Comparison of ENCODE assay signal across 24 mouse cellular contexts in genomic region chr9:51657796-51658195, GRCm38 (mm10).
DNase-seq lines count a peak whose midpoint lies in the region; ATAC-seq and TF ChIP-seq lines count a peak whose summit lies in the region.
"Had no signal": no experiment of that assay in that cellular context is flagged by ENCODE, and none has a peak within 500 bp of the region (broad histone marks: within the 10 kb centered on the region; RNA-seq: fewer than 3 reads in every experiment).

No protein-coding gene starts in this region.

- H3K4me1 ChIP-seq in heart, embryonic 10.5 days, result no peaks in the 10 kb centered on the region
- no peaks in the 10 kb centered on the region; the same call in 1 of the 2 replicates for H3K4me1 ChIP-seq in embryonic fibroblast, embryonic 13.5 days (ENCODE audit: control insufficient read depth, insufficient read depth, low read length)
- H3K4me1 ChIP-seq in intestine, embryonic 16.5 days (ENCODE audit: control insufficient read depth, insufficient read depth, low read length), result no peaks in the 10 kb centered on the region
- H3K4me1 ChIP-seq: embryonic facial prominence, embryonic 13.5 days; forebrain, embryonic 10.5 days; heart, embryonic 15.5 days had no signal

- H3K36me3 ChIP-seq in heart, embryonic 10.5 days, result no peaks in the 10 kb centered on the region
- no peaks in the 10 kb centered on the region for H3K36me3 ChIP-seq in intestine, embryonic 16.5 days (ENCODE audit: control insufficient read depth, insufficient read depth, low read length)
- H3K36me3 ChIP-seq: embryonic facial prominence, embryonic 13.5 days; forebrain, embryonic 10.5 days; heart, embryonic 15.5 days; hindbrain, embryonic 13.5 days; kidney, embryonic 15.5 days had no signal

- H3K9me3 ChIP-seq in heart, embryonic 10.5 days, result no peaks in the 10 kb centered on the region
- no peaks in the 10 kb centered on the region for H3K9me3 ChIP-seq in intestine, embryonic 16.5 days (ENCODE audit: control insufficient read depth, low read length)
- H3K9me3 ChIP-seq: forebrain, embryonic 10.5 days; heart, embryonic 15.5 days; hindbrain, embryonic 13.5 days; kidney, embryonic 15.5 days had no signal

- H3K4me3 ChIP-seq in heart, embryonic 10.5 days, result no peak overlapping the region
- H3K4me3 ChIP-seq in embryonic fibroblast, embryonic 13.5 days (ENCODE audit: insufficient read depth, low read length), result no peak overlapping the region
- H3K4me3 ChIP-seq in intestine, embryonic 16.5 days (ENCODE audit: low read length), result no peak overlapping the region
- H3K4me3 ChIP-seq: embryonic facial prominence, embryonic 13.5 days; forebrain, embryonic 10.5 days; gastrocnemius, adult 2 months; heart, embryonic 15.5 days; hindbrain, embryonic 13.5 days; kidney, embryonic 15.5 days had no signal

- H3K27me3 ChIP-seq in heart, embryonic 10.5 days (ENCODE audit: insufficient read depth, poor library complexity, severe bottlenecking), result no peaks in the 10 kb centered on the region
- H3K27me3 ChIP-seq in intestine, embryonic 16.5 days (replicated peaks; ENCODE audit: control insufficient read depth, insufficient read depth, low read length), result no peaks in the 10 kb centered on the region
- H3K27me3 ChIP-seq: CH12.LX; embryonic facial prominence, embryonic 13.5 days; heart, embryonic 15.5 days; hindbrain, embryonic 13.5 days; kidney, embryonic 15.5 days had no signal

- TF ChIP-seq POLR2A in embryonic fibroblast, embryonic 13.5 days (IDR thresholded peaks at IDR 0.05; ENCODE audit: low read depth, low read length), result no peak

- WGBS in heart, embryonic 10.5 days, result 86% methylated on average over 1 of the region's 1 CpGs
- 93% methylated on average over 1 of the region's 1 CpGs for WGBS in intestine, embryonic 16.5 days

- ATAC-seq in intestine, embryonic 16.5 days, result no peak
- ATAC-seq: activated CD4-positive, CD25-positive, alpha-beta regulatory T cell, adult 4 months; forebrain, embryonic 14.5 days; hindbrain, postnatal 0 days had no signal

- no peak overlapping the region for H3K9ac ChIP-seq in intestine, embryonic 16.5 days (ENCODE audit: low read depth, low read length)
- H3K9ac ChIP-seq: embryonic facial prominence, embryonic 13.5 days; heart, embryonic 15.5 days; hindbrain, embryonic 13.5 days; kidney, embryonic 15.5 days had no signal

- DNase-seq in adrenal gland, adult (ENCODE audit: inconsistent age in 2 of 2, low spot score in 1 of 2), result peak; percentile 33 to 59
- DNase-seq in adrenal gland, postnatal 4 days (ENCODE audit: low spot score in 2 of 2), result no peak
- peak; percentile 43 for DNase-seq in heart, adult 11 months
- no peak for DNase-seq in heart, embryonic 10.5 days (ENCODE audit: low spot score)
- no peak for DNase-seq in kidney, postnatal 36 days
- DNase-seq: cerebellum, adult 11-12 months; cerebellum, adult 9-10 months; cerebellum, postnatal 25 days; gastrocnemius, adult 2 months; gastrocnemius, postnatal 25 days; heart, postnatal 14 days; kidney, adult 18-20 months had no signal

- no peak overlapping the region for H3K4me2 ChIP-seq in intestine, embryonic 16.5 days (ENCODE audit: low read depth, low read length)
- H3K4me2 ChIP-seq: embryonic facial prominence, embryonic 13.5 days; heart, embryonic 11.5 days; heart, embryonic 15.5 days; hindbrain, embryonic 13.5 days; kidney, embryonic 15.5 days had no signal

- TF ChIP-seq CTCF in embryonic fibroblast, embryonic 13.5 days (IDR thresholded peaks at IDR 0.05; ENCODE audit: borderline replicate concordance, insufficient read depth, low read length), result no peak

- no peak overlapping the region for H3K27ac ChIP-seq in heart, embryonic 10.5 days
- H3K27ac ChIP-seq in embryonic fibroblast, embryonic 13.5 days (ENCODE audit: insufficient read depth, low read length), result peak overlapping the region; percentile 75
- no peak overlapping the region for H3K27ac ChIP-seq in intestine, embryonic 16.5 days (ENCODE audit: low read length)
- H3K27ac ChIP-seq: embryonic facial prominence, embryonic 13.5 days; forebrain, embryonic 10.5 days; gastrocnemius, adult 2 months; heart, embryonic 15.5 days; hindbrain, embryonic 13.5 days; hindbrain, postnatal 0 days; kidney, embryonic 15.5 days had no signal

Comparison
In these comparisons a context has a peak if more than half of its experiments do, and no peak if none do; other contexts are left out.
1. DNase-seq: peak in adrenal gland, adult (2 of 2) and heart, adult 11 months (single experiment); none in adrenal gland, postnatal 4 days (0 of 2), heart, embryonic 10.5 days (single experiment) and kidney, postnatal 36 days (0 of 2).